Mouse (Mus musculus): Measurements from ENCODE around the gene Prr15l.
A peak's percentile ranks its signal among the peaks of the same experiment; 100 is the strongest.

The Prr15l gene

GRCm38 (mm10) chr11:96919003-96919402 lies 8.9 kb upstream of the Prr15l start:
- no peak for DNase-seq (ENCODE audit: low spot score)

- DNase-seq (ENCODE audit: low spot score), result no peak
Observed at GRCm38 (mm10) chr11:96924861-96925260, 3.0 kb upstream of the Prr15l start.

DNA sequence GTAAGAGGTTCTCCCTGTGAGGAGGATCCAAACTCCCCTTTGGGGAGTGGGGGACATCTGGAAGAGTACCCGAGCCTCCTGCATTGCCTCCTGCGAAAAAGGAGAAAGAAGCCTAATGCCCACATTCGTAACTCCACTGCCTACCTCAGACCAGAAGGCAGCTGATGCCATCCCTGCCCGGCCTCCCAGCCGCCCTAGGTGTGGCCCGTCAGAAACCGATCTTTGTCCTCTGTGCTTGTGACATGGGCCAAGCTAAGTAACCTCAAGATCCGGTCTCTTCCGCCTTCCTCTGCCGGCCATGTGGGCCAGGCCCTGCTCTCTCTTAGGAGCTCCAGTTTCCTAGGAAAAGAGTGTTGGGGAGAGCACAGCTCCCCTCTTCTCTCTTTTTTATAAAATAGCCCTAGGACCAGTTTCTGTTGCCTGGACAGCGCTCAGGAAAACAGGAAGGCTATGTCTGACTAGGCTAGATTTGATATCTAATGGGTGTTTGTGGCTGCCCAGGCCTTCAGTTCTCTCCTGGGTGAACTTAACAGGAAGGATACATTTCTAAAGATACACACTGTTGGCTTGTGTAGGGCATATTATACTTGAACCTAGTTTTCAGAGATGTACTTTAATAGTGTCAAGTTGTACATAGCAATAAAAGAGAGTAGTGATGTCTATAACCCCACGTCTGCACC lies 2.3 kb upstream of the Prr15l start:
- DNase-seq (ENCODE audit: low spot score), result no peak

DNA sequence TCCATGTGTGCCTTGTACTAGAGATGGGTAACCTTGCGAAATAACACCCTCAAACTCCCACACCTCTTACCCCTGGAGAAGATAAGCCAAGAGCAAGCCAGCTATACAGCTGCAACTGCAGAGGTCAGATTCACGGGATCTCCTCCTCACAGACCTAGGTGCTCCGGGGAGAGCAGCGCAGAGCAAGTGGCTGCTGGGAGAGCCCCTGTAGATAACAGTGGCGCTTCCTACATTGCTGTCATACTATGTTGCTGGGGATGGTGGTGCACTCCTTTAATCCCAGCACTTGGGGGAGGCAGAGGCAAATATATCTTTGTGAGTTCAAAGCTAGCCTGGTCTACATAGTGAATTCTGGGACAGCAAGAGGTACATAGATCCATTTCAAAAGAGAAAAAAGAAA lies 1.3 kb upstream of the Prr15l start:
- no peak for DNase-seq (ENCODE audit: low spot score)

DNA sequence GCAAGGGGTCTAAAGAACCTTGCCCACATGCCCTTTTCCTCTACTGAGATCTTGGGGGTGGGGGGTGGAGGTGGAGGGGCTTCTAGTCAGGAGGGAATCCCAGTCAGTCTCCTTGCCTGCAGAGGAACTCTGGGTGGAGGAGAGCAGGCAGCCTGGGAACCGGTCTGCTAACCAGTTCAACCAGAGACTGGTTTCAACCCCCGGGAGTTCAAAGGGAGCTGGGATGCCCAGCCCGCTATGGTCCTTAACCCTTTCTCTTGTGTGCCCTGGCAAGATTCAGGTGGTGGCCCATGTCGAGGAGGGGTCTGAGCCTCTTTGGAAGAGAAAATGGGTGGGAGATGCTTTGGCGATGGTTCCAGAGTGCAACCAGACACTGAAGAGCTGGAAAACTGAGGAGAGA lies 787 bp downstream of the Prr15l start:
- DNase-seq (ENCODE audit: low spot score), result no peak

- DNase-seq (ENCODE audit: low spot score), result no peak
Observed at GRCm38 (mm10) chr11:96929096-96929765, 1.3 kb downstream of the Prr15l start.

- DNase-seq (ENCODE audit: low spot score), result no peak
Observed at GRCm38 (mm10) chr11:96929766-96930331, 1.9 kb downstream of the Prr15l start.

- peak; percentile 76 for DNase-seq (ENCODE audit: low spot score)
Observed at GRCm38 (mm10) chr11:96931327-96932062, 3.6 kb downstream of the Prr15l start.

DNA sequence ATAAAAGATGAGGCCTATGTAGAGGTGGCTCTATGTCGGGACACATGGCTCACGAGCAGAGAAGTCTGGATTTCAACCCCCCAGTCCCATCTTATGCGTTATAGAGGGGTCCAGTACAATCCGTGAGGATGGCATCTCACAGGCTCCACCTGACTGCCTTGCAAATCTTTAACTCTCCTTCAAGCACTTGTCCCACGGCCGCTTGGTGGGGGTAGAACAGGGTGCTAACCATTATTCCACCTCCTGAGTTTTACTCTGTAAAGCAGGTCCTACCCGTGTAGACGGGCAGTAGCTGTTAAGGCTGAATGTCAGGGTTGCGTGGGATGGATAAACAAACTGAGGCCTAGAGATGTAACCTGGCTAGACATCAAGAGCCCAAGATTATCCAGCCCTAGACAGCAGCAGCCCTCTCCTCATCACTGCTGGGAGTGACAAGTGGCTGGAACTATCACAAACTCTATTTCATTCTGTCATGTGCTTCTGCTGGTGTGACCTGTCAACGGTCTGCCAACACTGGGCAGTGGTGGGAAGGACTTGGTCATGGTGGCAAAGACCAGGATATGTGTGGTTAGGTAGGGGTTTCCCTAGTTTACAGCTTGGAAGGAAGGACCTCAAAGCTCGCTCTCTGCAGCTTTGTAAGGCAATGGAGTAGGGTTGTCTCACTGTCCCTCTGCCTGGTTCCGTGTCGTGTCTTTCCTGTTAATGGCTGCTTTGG lies 5.8 kb downstream of the Prr15l start:
- DNase-seq (ENCODE audit: low spot score), result no peak

DNA sequence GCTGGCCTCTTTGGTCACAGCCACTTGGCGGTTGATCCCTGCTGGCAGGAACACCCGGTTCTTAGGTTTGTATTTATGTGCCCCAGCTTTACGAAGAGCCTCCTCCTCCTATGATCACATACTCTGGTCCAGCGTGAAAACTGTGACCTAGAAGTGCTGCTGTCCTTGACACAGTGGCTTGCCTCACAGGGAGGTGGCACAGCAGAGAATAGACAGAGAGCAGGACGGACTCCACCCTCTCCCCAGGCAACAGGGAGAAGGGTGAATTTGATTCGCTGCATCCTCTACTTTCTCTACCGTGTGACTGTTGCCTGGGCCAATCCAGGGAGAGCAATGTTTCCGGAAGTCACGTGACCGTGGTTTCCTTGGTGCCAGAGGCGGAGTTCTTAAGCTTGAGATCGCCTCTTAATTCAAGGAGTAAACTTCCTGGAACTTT lies 7.0 kb downstream of the Prr15l start:
- peak; percentile 82 for DNase-seq (ENCODE audit: low spot score)

GRCm38 (mm10) chr11:96935872-96936650 lies 8.2 kb downstream of the Prr15l start:
- DNase-seq (ENCODE audit: low spot score), result no peak

- peak; percentile 84 for DNase-seq (ENCODE audit: low spot score)
Observed at GRCm38 (mm10) chr11:96937549-96938425, 9.9 kb downstream of the Prr15l start.

- DNase-seq (ENCODE audit: low spot score), result no peak
Observed at GRCm38 (mm10) chr11:96938426-96938800, 10.5 kb downstream of the Prr15l start.

- no peak for DNase-seq (ENCODE audit: low spot score)
Observed at GRCm38 (mm10) chr11:96940578-96941465, 12.9 kb downstream of the Prr15l start.

GRCm38 (mm10) chr11:96941989-96942590 lies 14.2 kb downstream of the Prr15l start:
- no peak for DNase-seq (ENCODE audit: low spot score)

GRCm38 (mm10) chr11:96943746-96944304 lies 15.9 kb downstream of the Prr15l start, which contains the start of gene Pnpo:
Gene Pnpo (minus strand): TSS chr11:96943986.
- DNase-seq (ENCODE audit: low spot score), result peak; percentile 89

- DNase-seq (ENCODE audit: low spot score), result no peak
Observed at GRCm38 (mm10) chr11:96944844-96945580, 17.1 kb downstream of the Prr15l start.

- no peak for DNase-seq (ENCODE audit: low spot score)
Observed at GRCm38 (mm10) chr11:96946498-96946897, 18.6 kb downstream of the Prr15l start.
